ENCODE assay signal across 17 mouse cellular contexts in the genomic region with DNA sequence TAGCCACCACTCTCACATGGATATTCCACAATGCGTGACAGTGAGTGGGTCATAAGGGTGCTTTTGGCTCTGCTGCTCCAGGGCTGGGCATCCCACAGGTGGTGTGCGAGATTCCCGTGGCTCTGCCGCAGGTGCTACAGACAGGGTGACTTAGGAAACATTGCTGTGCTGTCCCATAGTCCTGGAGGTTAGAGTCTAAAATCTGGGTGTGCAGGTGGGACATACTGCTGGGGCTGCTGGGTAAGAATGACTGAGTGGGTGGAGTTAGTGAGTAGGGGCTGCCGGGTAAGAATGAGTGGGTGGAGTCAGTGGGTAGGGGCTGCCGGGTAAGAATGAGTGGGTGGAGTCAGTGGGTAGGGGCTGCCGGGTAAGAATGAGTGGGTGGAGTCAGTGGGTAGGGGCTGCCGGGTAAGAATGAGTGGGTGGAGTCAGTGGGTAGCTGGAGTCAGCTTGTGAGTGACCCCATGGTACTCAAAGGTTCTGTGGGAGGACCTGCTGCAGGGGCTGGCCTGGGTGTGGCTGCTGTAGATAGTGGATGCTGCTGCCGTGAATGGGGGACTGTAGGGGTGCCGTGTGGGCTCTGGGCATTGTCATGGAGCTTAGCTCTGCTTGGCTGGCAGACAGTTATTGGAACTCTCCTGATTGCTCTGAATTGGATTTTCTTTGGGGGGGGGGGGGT. TPM values are rescaled to one million over a fixed set of nuclear protein-coding genes. Genes with fewer than 3 reads are reported as not detected.
DNase-seq lines count a peak whose midpoint lies in the region; ATAC-seq lines count a peak whose summit lies in the region.
"Had no signal": no experiment of that assay in that cellular context is flagged by ENCODE, and none has a peak within 500 bp of the region (broad histone marks: within the 10 kb centered on the region; RNA-seq: fewer than 3 reads in every experiment).

No protein-coding gene starts in this region.

- peak; percentile 60 for ATAC-seq in liver, embryonic 12.5 days
- ATAC-seq: forebrain, embryonic 14.5 days; inflammation-experienced regulatory T-cells, adult 6 months; Patski had no signal

- no peak overlapping the region for H3K9ac ChIP-seq in liver, embryonic 12.5 days
- H3K9ac ChIP-seq: heart, embryonic 15.5 days had no signal

- H3K4me1 ChIP-seq in liver, embryonic 12.5 days = peaks cover 13% of the 10 kb centered on the region
- peaks cover 33% of the 10 kb centered on the region for H3K4me1 ChIP-seq in heart, embryonic 10.5 days

- no peaks in the 10 kb centered on the region for H3K9me3 ChIP-seq in liver, embryonic 12.5 days (replicated peaks)
- H3K9me3 ChIP-seq in heart, embryonic 10.5 days = no peaks in the 10 kb centered on the region
- H3K9me3 ChIP-seq: heart, embryonic 15.5 days had no signal

- DNase-seq in 416B (ENCODE audit: low read depth) (peak; percentile 7), A20 (ENCODE audit: low read depth, low spot score) (peak; percentile 8), ZHBTc4 (ENCODE audit: low read depth, low spot score) (peak; percentile 87)
- DNase-seq in heart, embryonic 10.5 days (ENCODE audit: low spot score) = no peak
- no peak for DNase-seq in lung, postnatal 36 days
- no peak for DNase-seq in spleen, postnatal 4 days (ENCODE audit: low spot score in 2 of 2)
- DNase-seq: cerebellum, postnatal 14 days; heart, adult 11 months; retina, postnatal 1 day; thymus, postnatal 14 days had no signal

- no peak overlapping the region for H3K27ac ChIP-seq in liver, embryonic 12.5 days
- no peak overlapping the region for H3K27ac ChIP-seq in heart, embryonic 10.5 days
- H3K27ac ChIP-seq: heart, embryonic 15.5 days; layer of hippocampus, adult 2 months had no signal

- no peaks in the 10 kb centered on the region for H3K27me3 ChIP-seq in liver, embryonic 12.5 days (replicated peaks)
- H3K27me3 ChIP-seq in heart, embryonic 10.5 days (ENCODE audit: insufficient read depth, poor library complexity, severe bottlenecking) = peaks cover 13% of the 10 kb centered on the region; the same call in 1 of the 2 replicates
- H3K27me3 ChIP-seq: heart, embryonic 15.5 days; Patski had no signal

- H3K4me2 ChIP-seq in liver, embryonic 12.5 days = peak overlapping the region; percentile 21
- H3K4me2 ChIP-seq: heart, embryonic 15.5 days; midbrain, embryonic 11.5 days had no signal

- H3K36me3 ChIP-seq in liver, embryonic 12.5 days = no peaks in the 10 kb centered on the region
- H3K36me3 ChIP-seq in heart, embryonic 10.5 days = no peaks in the 10 kb centered on the region
- H3K36me3 ChIP-seq: heart, embryonic 15.5 days had no signal

- 39% methylated on average over 10 of the region's 10 CpGs for WGBS in liver, embryonic 12.5 days (ENCODE audit: insufficient replicate concordance)
- 42% methylated on average over 10 of the region's 10 CpGs for WGBS in heart, embryonic 10.5 days

- no peak overlapping the region for H3K4me3 ChIP-seq in liver, embryonic 12.5 days
- no peak overlapping the region for H3K4me3 ChIP-seq in heart, embryonic 10.5 days
- H3K4me3 ChIP-seq: heart, embryonic 15.5 days; layer of hippocampus, adult 2 months had no signal

RNA-seq across cellular contexts. Expression of a gene that starts 32.8 kb away (rescaled TPM):
- polyA plus RNA-seq in liver, embryonic 12.5 days (2016; fragmentation: Nextera tagmentation; extraction: Ambion mirVana) = 0.08 and 0.12 TPM in 2 replicates
- polyA plus RNA-seq in heart, embryonic 10.5 days (2016; fragmentation: Nextera tagmentation; extraction: Ambion mirVana) = 1.7 and 2.6 TPM in 2 replicates

RNA-seq across cellular contexts. Expression of a gene that starts 50.7 kb away (rescaled TPM):
- polyA plus RNA-seq in liver, embryonic 12.5 days (2016; fragmentation: Nextera tagmentation; extraction: Ambion mirVana) = 3.3 and 3.8 TPM in 2 replicates
- polyA plus RNA-seq in heart, embryonic 10.5 days (2016; fragmentation: Nextera tagmentation; extraction: Ambion mirVana) = 7.8 and 13.1 TPM in 2 replicates

Comparison
In these comparisons a context has a peak if more than half of its experiments do, and no peak if none do; other contexts are left out.
1. DNase-seq: peak in 416B (single experiment), A20 (single experiment) and ZHBTc4 (single experiment); none in heart, embryonic 10.5 days (single experiment), lung, postnatal 36 days (single experiment) and spleen, postnatal 4 days (0 of 2).